Mouse (Mus musculus): Measurements from ENCODE around the gene Ctcfl.

DNA sequence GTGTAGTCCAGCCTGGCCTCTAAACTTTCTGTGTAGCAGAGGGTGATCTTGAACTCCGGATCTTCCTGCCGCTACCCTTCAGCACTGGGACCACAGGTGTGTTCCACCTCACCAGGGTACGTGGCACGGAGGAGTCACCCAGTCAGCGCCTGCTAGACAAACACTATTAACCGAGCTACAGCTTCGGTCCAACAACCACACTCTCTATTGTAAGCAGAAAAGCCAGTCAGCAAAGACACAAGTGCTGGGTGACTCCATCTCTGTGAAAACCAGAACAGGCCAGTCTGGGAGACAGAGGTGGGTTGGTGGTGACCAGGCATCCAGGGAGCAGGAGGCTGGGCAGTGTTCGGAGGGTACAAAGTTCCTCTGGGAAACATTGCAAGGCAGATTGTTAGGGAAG, 44.1 kb upstream of the Ctcfl start:
- TF ChIP-seq CHD2 (IDR thresholded peaks at IDR 0.05; ENCODE audit: low read depth, low read length) (no peak), MAFK (IDR thresholded peaks at IDR 0.05; ENCODE audit: insufficient read depth, low read depth, low read length) (no peak)
